ENCODE assay signal across 12 mouse cellular contexts in the genomic region with DNA sequence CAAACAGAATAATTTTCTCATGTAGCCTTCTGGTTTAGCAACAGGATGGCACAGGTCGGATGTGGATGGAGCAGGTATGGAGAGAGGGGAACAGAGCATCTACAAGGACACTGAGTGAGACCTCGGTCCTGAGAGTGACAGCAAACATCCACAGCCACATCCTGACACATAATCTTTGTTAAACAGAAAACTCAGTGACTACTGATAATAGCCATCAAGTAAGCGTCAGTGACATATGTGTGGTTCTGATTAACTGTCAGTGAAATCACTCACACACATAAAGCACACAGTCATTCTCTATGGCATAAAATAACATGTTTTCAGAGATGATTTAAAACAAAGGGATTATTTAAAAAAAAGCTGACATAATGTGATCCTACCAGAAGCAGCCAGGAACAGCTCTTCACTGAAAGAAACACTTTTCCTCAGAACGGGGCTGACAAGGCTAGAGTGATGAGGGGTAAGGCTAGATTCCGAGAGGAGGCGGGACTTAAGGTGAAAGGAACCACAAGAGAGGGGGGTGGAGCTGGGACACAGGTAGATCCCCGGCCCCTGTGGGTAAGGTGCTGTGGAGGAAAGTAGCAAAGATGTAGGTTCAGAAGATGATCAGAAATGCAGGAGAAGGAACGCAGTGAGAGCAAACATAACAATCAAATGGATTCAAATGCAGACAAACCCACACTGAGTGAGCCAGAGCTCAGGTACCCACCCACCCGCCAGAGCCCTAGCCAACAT. TPM values are rescaled to one million over a fixed set of nuclear protein-coding genes. Genes with fewer than 3 reads are reported as not detected.
DNase-seq lines count a peak whose midpoint lies in the region; ATAC-seq lines count a peak whose summit lies in the region.
"Had no signal": no experiment of that assay in that cellular context is flagged by ENCODE, and none has a peak within 500 bp of the region (broad histone marks: within the 10 kb centered on the region; RNA-seq: fewer than 3 reads in every experiment).

No protein-coding gene starts in this region.

- no peak for DNase-seq in heart, embryonic 10.5 days (ENCODE audit: low spot score)
- peak; percentile 90 for DNase-seq in 416B (ENCODE audit: low read depth)
- no peak for DNase-seq in liver, embryonic 11.5 days (ENCODE audit: low spot score)
- DNase-seq in left cerebral cortex, postnatal 14 days (ENCODE audit: low spot score in 2 of 2), result no peak
- no peak for DNase-seq in hindbrain, embryonic 10.5 days (ENCODE audit: low spot score)
- no peak for DNase-seq in kidney, postnatal 4 days
- DNase-seq: cerebellum, adult 11-12 months had no signal

- intact Hi-C loops in left cerebral cortex, postnatal 14 days (cut with DNase I), result no loop called here

- no peak overlapping the region for H3K9ac ChIP-seq in heart, embryonic 11.5 days (ENCODE audit: low read depth, low read length)
- H3K9ac ChIP-seq in liver, embryonic 11.5 days (ENCODE audit: low read depth, low read length), result no peak overlapping the region
- H3K9ac ChIP-seq: heart, embryonic 15.5 days had no signal

- H3K36me3 ChIP-seq in heart, embryonic 11.5 days (ENCODE audit: control insufficient read depth, insufficient read depth, low read length), result no peaks in the 10 kb centered on the region
- peaks cover 9% of the 10 kb centered on the region; the same call in 1 of the 2 replicates for H3K36me3 ChIP-seq in heart, embryonic 10.5 days
- peaks cover 4% of the 10 kb centered on the region; the same call in 1 of the 2 replicates for H3K36me3 ChIP-seq in liver, embryonic 11.5 days (ENCODE audit: control insufficient read depth, insufficient read depth, low read length)
- peaks cover 49% of the 10 kb centered on the region for H3K36me3 ChIP-seq in hindbrain, embryonic 10.5 days
- H3K36me3 ChIP-seq: heart, embryonic 15.5 days had no signal

- peaks cover 3% of the 10 kb centered on the region; the same call in 1 of the 2 replicates for H3K4me1 ChIP-seq in heart, embryonic 11.5 days (ENCODE audit: control insufficient read depth, insufficient read depth, low read length)
- H3K4me1 ChIP-seq in heart, embryonic 10.5 days, result peaks cover 8% of the 10 kb centered on the region; the same call in 1 of the 2 replicates
- H3K4me1 ChIP-seq in liver, embryonic 11.5 days (replicated peaks; ENCODE audit: control insufficient read depth, insufficient read depth, low read length), result peaks cover 24% of the 10 kb centered on the region
- peaks cover 6% of the 10 kb centered on the region; the same call in 1 of the 2 replicates for H3K4me1 ChIP-seq in hindbrain, embryonic 10.5 days (replicated peaks)

- WGBS in heart, embryonic 11.5 days (ENCODE audit: insufficient replicate concordance), result 47% methylated on average over 9 of the region's 9 CpGs
- 51% methylated on average over 9 of the region's 9 CpGs for WGBS in heart, embryonic 10.5 days
- 43% methylated on average over 9 of the region's 9 CpGs for WGBS in liver, embryonic 11.5 days
- 84% methylated on average over 9 of the region's 9 CpGs for whole genome bisulfite sequencing in hindbrain, embryonic 10.5 days

- no peaks in the 10 kb centered on the region for H3K9me3 ChIP-seq in heart, embryonic 11.5 days (replicated peaks; ENCODE audit: control insufficient read depth, low read length)
- no peaks in the 10 kb centered on the region for H3K9me3 ChIP-seq in heart, embryonic 10.5 days
- H3K9me3 ChIP-seq in liver, embryonic 11.5 days (ENCODE audit: control insufficient read depth, low read length), result no peaks in the 10 kb centered on the region
- H3K9me3 ChIP-seq in hindbrain, embryonic 10.5 days, result no peaks in the 10 kb centered on the region
- H3K9me3 ChIP-seq: heart, embryonic 15.5 days had no signal

- no peaks in the 10 kb centered on the region for H3K27me3 ChIP-seq in heart, embryonic 11.5 days (ENCODE audit: control insufficient read depth, insufficient read depth, low read length)
- no peaks in the 10 kb centered on the region for H3K27me3 ChIP-seq in heart, embryonic 10.5 days (ENCODE audit: insufficient read depth, poor library complexity, severe bottlenecking)
- no peaks in the 10 kb centered on the region for H3K27me3 ChIP-seq in liver, embryonic 11.5 days (replicated peaks; ENCODE audit: control insufficient read depth, insufficient read depth, low read length)
- H3K27me3 ChIP-seq in hindbrain, embryonic 10.5 days (ENCODE audit: insufficient read depth, poor library complexity, severe bottlenecking), result no peaks in the 10 kb centered on the region
- H3K27me3 ChIP-seq: heart, embryonic 15.5 days had no signal

- peak overlapping the region; percentile 18; the same call in 1 of the 2 replicates for H3K4me2 ChIP-seq in heart, embryonic 11.5 days
- peak overlapping the region; percentile 50 for H3K4me2 ChIP-seq in liver, embryonic 11.5 days
- H3K4me2 ChIP-seq: heart, embryonic 15.5 days had no signal

- H3K4me3 ChIP-seq in heart, embryonic 11.5 days (ENCODE audit: low read depth, low read length), result no peak overlapping the region
- H3K4me3 ChIP-seq in heart, embryonic 10.5 days, result no peak overlapping the region
- H3K4me3 ChIP-seq in liver, embryonic 11.5 days (ENCODE audit: low read depth, low read length), result no peak overlapping the region
- no peak overlapping the region for H3K4me3 ChIP-seq in hindbrain, embryonic 10.5 days
- H3K4me3 ChIP-seq: heart, embryonic 15.5 days had no signal

- H3K27ac ChIP-seq in heart, embryonic 11.5 days (ENCODE audit: low read depth, low read length), result 0 out of 2 replicates have a peak overlapping the region, but pooled peaks have one; percentile 31
- H3K27ac ChIP-seq in heart, embryonic 10.5 days, result no peak overlapping the region
- H3K27ac ChIP-seq in liver, embryonic 11.5 days (ENCODE audit: low read depth, low read length), result peak overlapping the region; percentile 48; the same call in 1 of the 2 replicates
- no peak overlapping the region for H3K27ac ChIP-seq in hindbrain, embryonic 10.5 days
- H3K27ac ChIP-seq: heart, embryonic 15.5 days; kidney, postnatal 0 days had no signal

- peak; percentile 90 for ATAC-seq in heart, embryonic 11.5 days (replicated peaks; ENCODE audit: insufficient number of reproducible peaks, low FRiP score, low TSS enrichment)
- peak; percentile 81 for ATAC-seq in activated CD4-positive, CD25-positive, alpha-beta regulatory T cell, adult 4 months
- peak; percentile 92 for ATAC-seq in liver, embryonic 11.5 days (replicated peaks; ENCODE audit: low FRiP score)
- ATAC-seq: midbrain, embryonic 16.5 days had no signal

RNA-seq across cellular contexts. Expression of gene C2cd5, which starts 31.6 kb away (rescaled TPM):
- polyA plus RNA-seq in heart, embryonic 11.5 days (2014; fragmentation: Nextera tagmentation; extraction: Ambion mirVana), result 23.3 and 24.8 TPM in 2 replicates
- polyA plus RNA-seq in heart, embryonic 10.5 days (2016; fragmentation: Nextera tagmentation; extraction: Ambion mirVana), result 27.3 and 28.5 TPM in 2 replicates
- 10 to 100 TPM; 53.0 to 58.6 TPM for polyA plus RNA-seq in activated CD4-positive, CD25-positive, alpha-beta regulatory T cell, adult 4 months (2017; shearing (Covaris generic))
- 24.1 and 25.0 TPM in 2 replicates for polyA plus RNA-seq in liver, embryonic 11.5 days (2014; fragmentation: Nextera tagmentation; extraction: Ambion mirVana)
- 10 to 100 TPM; 69.6 to 73.5 TPM for total RNA-seq in left cerebral cortex, postnatal 14 days (2021)
- 35.3 and 37.4 TPM in 2 replicates for polyA plus RNA-seq in hindbrain, embryonic 10.5 days (2016; fragmentation: Nextera tagmentation; extraction: Ambion mirVana)

Comparison
In these comparisons a context has a peak if more than half of its experiments do, and no peak if none do; other contexts are left out.
1. H3K27ac ChIP-seq: peak in heart, embryonic 11.5 days (single experiment) and liver, embryonic 11.5 days (single experiment); none in heart, embryonic 10.5 days (single experiment) and hindbrain, embryonic 10.5 days (single experiment).
2. Peak in every context shown above with its lines, with median percentiles within 50 percentile points of each other: ATAC-seq.